Mouse (Mus musculus) left cerebral cortex, adult 9 months (tissue): ENCODE measurements around the gene Tns1.
A peak's percentile ranks its signal among the peaks of the same experiment; 100 is the strongest.

ENCODE experiments used
- DNase-seq, 2 experiments: peaks; one replicate each; pipeline ENCODE4 v3.0.0; 2022; ENCODE audit warnings: low spot score in 2 of 2

Gene Tns1

GRCm38 (mm10) chr1:74091138-74091537 lies 33.1 kb downstream of the Tns1 start:
- DNase-seq: no peak

DNA sequence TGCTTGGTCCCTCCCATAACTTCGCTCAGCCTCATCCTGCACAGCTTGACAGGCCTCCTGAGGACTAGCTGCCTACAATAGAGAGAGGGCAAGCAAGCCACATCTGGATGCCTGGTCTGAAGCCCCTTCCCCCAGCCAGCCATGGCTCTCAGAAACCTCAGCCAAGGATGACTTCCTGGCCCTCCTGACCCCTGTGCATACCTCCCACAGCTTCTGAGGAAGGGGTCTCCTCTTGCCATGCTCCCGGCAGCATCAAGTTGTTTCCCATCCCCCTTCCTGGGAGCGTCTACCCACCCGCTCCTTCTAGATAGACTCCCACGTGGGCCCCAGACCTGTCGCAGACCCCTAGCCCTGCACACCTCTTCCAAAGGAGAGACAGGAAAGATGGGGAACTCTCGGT lies 33.9 kb downstream of the Tns1 start:
- DNase-seq: no peak

GRCm38 (mm10) chr1:74088569-74088968 lies 35.7 kb downstream of the Tns1 start:
- DNase-seq: no peak

GRCm38 (mm10) chr1:74085566-74085965 lies 38.7 kb downstream of the Tns1 start:
- no peak for DNase-seq

- no peak for DNase-seq
Observed at GRCm38 (mm10) chr1:74084752-74085151, 39.5 kb downstream of the Tns1 start.

DNA sequence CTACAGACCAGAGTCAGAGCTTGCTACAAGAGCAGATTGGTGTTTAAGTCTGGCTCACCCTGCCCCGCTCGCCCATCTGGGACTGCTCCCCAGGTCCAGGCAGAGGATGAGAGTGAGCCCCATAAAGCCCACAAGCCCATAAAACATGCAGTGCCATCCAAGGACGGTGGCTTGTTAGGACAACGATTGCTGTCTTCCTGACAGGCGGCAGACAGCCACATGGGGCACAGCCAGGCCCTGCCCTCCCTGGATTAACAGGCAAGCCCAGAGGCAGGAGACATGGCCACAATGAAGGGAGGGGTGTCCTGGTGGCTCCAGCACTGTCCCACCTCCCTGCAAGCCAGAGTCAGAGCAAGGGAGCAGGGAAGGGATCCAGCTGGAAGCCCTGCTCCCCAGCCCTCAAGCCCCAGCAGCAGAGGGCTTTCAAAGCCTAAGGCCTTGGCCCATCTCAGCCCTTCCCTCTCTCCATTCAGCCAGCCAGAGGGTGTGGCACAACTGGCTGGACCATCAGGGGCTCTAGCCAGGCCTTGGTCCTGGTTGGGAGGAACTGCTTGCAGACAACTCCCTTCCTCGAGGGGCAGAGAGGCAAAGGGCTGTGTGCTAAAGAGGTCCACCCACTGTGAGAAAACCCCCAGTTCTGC lies 40.1 kb downstream of the Tns1 start:
- DNase-seq: no peak

- DNase-seq: no peak
Observed at GRCm38 (mm10) chr1:74082841-74083463, 41.3 kb downstream of the Tns1 start.

GRCm38 (mm10) chr1:74081573-74081989 lies 42.7 kb downstream of the Tns1 start:
- DNase-seq: peak in 1 of 2 experiments; percentile 40

- peak; percentile 39 to 77 for DNase-seq
Observed at GRCm38 (mm10) chr1:74077353-74077752, 46.9 kb downstream of the Tns1 start.

DNA sequence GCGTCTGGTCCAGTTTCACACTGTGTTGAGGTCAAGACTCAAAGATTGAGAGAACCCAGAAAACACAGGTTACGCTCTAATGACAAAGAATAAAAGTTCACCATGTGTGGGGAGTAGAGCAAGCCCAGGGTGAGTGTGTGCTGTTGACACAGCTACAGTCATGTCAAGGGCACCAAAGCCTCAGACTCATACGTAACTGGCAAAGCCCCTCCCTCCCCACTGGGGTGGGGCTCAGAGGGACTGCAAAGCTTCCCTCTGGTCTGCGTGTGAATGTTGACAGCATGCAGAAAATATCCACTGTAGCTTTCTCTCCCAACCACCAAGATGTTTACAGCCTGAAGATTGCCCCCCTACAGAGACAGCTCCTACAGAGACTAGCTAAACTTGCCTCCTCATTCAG lies 48.0 kb downstream of the Tns1 start:
- no peak for DNase-seq

DNA sequence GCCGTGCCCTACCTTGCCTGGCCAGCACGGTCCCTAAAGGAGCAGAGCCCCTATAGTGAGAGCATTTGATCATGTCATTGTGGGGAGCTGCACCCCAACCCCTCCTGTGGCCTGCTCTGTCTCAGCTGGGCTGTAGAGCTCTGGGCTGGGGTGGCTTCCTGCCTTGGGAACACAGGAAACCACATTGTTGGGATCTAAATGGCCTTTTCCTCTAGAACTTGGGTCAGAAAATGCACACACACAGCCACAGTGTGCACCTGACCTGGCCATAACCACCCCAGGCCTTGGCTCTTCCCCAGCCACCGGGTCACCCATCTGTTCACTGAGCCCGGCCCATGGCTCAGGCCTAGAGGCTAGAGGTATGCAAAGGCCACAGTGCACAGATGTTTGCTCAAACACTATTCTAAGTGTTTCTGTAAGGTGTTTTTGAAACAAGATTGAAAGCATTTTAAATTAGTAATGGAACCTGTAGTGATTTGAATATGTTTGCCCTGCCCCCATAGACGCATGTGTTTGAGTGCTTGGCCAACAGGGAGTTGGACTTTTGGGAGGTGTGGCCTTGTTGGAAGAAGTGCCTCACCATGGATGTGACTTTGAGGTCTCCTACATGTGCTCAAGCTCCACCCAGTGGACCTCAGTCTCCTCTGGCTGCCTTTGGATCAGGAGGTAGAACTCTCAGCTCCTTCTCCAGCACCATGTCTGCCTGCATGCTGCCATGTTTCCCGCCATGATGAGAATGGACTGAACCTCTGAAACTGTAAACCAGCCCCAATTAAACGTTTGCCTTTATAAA lies 49.4 kb downstream of the Tns1 start:
- DNase-seq: no peak

GRCm38 (mm10) chr1:74073791-74074190 lies 50.5 kb downstream of the Tns1 start:
- DNase-seq: no peak

GRCm38 (mm10) chr1:74070745-74071144 lies 53.5 kb downstream of the Tns1 start:
- DNase-seq: no peak

DNA sequence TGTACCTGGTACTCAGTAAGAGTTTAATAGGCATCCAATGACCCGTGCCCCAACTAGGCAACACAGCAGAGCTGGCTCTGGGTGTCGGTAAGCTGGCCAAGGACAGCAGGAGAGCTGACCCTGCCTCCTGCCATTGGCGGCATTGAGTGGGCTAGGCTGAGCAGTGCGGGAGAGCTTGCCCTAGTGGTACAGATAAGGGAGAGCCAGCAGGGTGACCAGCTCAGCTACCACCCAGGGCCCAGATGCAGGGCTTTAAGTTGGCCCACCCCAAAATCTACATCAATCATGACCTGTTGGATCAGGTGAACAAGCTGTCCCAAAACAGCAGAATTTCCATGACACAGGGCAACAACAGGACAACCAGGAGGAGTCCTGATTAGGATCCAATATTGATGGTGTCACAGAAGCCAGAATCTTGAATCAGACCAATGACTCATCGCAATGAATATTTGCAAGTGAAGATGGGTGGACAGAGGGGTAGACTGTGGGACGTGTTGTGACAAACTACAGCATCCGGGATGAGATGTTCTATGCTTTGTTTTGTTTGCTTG lies 54.2 kb downstream of the Tns1 start:
- DNase-seq: no peak

- no peak for DNase-seq
Observed at GRCm38 (mm10) chr1:74069085-74069835, 55.0 kb downstream of the Tns1 start.

- no peak for DNase-seq
Observed at GRCm38 (mm10) chr1:74068366-74069084, 55.7 kb downstream of the Tns1 start.

DNA sequence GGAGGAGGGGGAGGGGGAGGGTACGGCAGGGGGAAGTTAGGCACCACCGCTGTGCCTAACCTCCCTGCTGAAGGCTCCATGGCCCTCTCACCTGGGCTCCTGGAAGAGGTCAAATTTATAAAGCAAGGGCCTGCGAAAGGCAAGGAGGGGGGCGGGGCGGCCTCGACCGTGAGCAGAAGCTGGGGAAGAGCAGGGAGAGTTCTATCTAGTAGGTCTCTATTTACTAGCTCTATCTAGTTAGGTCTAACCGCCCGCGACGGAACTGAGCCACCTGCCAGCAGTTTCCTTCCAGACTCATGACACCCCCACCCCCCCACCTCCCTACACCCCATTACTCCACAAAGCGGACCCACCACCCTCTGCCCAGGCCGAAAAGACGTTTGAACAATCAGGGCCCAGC lies 56.4 kb downstream of the Tns1 start:
- no peak for DNase-seq

DNA sequence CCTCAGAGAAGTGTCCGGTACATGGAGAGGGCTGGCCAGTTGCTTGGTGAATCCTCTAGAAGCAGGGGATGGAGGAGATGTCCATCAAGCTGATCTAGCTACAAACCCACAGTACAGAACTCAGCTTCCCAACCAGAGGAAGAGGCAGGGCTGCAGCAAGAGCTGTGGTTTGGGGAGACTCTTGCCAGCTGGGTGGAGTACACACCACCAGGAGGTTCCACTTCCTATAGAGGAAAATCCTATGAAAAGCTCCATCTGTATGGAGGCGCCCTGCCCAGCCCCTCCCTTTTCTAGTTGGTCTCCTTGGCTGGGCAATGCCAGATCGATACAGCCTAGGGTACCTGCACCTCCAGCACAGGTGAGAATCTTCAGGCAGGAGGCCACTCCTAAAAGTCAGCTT lies 57.7 kb downstream of the Tns1 start:
- no peak for DNase-seq

DNA sequence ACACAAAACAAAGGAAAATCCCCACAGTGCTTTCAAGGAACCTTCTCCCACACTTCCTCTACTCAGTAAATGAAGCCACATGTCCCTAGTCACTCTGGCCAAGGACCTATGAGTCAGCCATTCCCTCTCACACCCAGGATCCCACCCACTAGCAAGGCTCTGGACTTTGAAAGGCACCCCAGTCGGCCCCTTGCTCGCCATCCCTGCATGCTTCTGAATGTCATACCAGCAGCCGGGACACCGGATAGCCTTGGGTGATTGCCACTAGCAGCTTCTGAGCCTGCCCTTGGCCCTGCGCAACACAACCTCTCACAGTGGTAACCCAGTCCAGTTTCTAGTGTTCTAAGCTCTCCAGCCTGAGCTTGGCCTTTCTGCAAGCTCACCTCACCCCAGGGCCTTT lies 58.2 kb downstream of the Tns1 start:
- no peak for DNase-seq

GRCm38 (mm10) chr1:74060046-74060445 lies 64.2 kb downstream of the Tns1 start:
- DNase-seq: no peak

DNA sequence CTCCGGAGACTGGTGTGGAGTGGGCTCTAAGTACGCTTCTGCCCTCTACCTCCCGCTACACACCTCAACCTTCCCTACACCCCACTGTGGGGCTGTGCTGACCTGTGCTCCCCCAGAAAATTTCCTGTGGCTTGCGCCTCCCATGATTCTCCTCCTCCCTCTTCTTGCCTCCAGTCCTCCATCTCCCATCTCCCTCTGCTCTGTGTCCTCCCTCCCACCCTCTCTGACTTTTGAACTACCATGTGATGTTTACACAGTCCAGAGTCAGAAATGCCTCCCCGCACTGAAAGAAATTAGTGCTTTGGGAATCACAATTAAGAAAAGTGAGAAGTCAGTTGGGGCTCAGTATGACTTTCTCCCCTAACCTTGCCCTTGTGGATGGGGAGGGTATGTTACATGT lies 64.7 kb downstream of the Tns1 start:
- DNase-seq: no peak
